Mouse (Mus musculus) limb, embryonic 12.5 days (tissue): Measurements from ENCODE around the gene Cep112. TPM values are rescaled to one million over a fixed set of nuclear protein-coding genes. Genes with fewer than 3 reads are reported as not detected.

Source experiments
- ATAC-seq: fragments of 200-750 bp; cut with Nextera tagmentation; 2 replicates; pipeline ENCODE4 v1.8.0; 2017; ENCODE audit warnings: low read depth, moderate TSS enrichment; ENCODE audit not compliant: insufficient number of reproducible peaks, insufficient read depth, low FRiP score, low TSS enrichment
- H3K27ac ChIP-seq: fragments of 300-500 bp; sonication (generic); 2 replicates; pipeline ENCODE4 v1.5.1; 2016; ENCODE audit warnings: mild to moderate bottlenecking, moderate library complexity
- H3K27me3 ChIP-seq: fragments of 300-500 bp; sonication (generic); 2 replicates; pipeline ENCODE4 v1.6.1; 2016; ENCODE audit warnings: mild to moderate bottlenecking, moderate library complexity
- H3K36me3 ChIP-seq: fragments of 300-500 bp; sonication (generic); 2 replicates; pipeline ENCODE4 v1.6.1; 2016; ENCODE audit warnings: mild to moderate bottlenecking, moderate library complexity
- H3K4me1 ChIP-seq: fragments of 300-500 bp; sonication (generic); replicated peaks from 2 replicates; pipeline ENCODE4 v1.6.1; 2016
- H3K4me2 ChIP-seq: fragments of 300-500 bp; sonication (generic); 2 replicates; pipeline ENCODE4 v1.6.1; 2016; ENCODE audit warnings: mild to moderate bottlenecking, moderate library complexity
- H3K4me3 ChIP-seq: fragments of 300-500 bp; sonication (generic); replicated peaks from 2 replicates; pipeline ENCODE4 v1.5.1; 2016; ENCODE audit warnings: mild to moderate bottlenecking
- H3K9ac ChIP-seq: fragments of 300-500 bp; sonication (generic); replicated peaks from 2 replicates; pipeline ENCODE4 v1.6.1; 2016; ENCODE audit warnings: mild to moderate bottlenecking, moderate library complexity
- H3K9me3 ChIP-seq: fragments of 300-500 bp; sonication (generic); 2 replicates; pipeline ENCODE4 v1.6.1; 2016; ENCODE audit warnings: mild to moderate bottlenecking, moderate library complexity
- WGBS: fragments of 180-500 bp; shearing (Covaris S2); methylation state at CpG from one replicate; pipeline ENCODE4 v1.1.7; 2016; 5-methylcytosine and 5-hydroxymethylcytosine counted together
- polyA plus RNA-seq: library from polyadenylated mRNA; unstranded; fragments of >200 nt; fragmentation: Nextera tagmentation; extraction: Ambion mirVana; gene quantifications from 2 replicates; pipeline ENCODE4 v1.2.1, GENCODE M21; 2016

Gene Cep112
- polyA plus RNA-seq, 1 experiment from 2014 or later = 17.8 TPM

DNA sequence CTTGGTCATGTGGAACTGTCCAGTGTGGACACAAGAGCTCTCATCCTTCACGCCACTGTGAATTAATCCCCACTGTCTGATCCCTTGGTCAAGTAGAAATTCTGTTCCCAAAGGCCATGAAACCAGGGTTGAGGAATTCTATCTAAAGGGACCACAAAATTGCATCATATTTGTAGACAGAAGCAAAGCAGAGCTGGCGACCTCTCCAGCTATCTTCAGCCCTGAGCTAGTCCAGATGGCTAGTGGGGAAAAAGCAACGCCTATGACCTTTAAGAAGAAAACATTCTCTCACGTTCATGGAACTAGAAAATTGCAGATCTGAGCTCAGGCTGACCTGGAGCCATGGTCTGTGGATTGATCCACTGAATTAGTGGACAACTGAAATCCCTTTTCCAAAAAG is 455.6 kb downstream of the Cep112 start:
- no peak overlapping the region for H3K4me3 ChIP-seq
- H3K27me3 ChIP-seq = no peaks in the 10 kb centered on the region
- peaks cover 20% of the 10 kb centered on the region for H3K4me1 ChIP-seq
- no peak for ATAC-seq
- H3K36me3 ChIP-seq = no peaks in the 10 kb centered on the region
- 78% methylated on average over 4 of the region's 4 CpGs for WGBS
- H3K9ac ChIP-seq = no peak overlapping the region
- H3K9me3 ChIP-seq = no peaks in the 10 kb centered on the region
- H3K27ac ChIP-seq = peak overlapping the region; percentile 75; the same call in 1 of the 2 replicates
- H3K4me2 ChIP-seq = no peak overlapping the region

DNA sequence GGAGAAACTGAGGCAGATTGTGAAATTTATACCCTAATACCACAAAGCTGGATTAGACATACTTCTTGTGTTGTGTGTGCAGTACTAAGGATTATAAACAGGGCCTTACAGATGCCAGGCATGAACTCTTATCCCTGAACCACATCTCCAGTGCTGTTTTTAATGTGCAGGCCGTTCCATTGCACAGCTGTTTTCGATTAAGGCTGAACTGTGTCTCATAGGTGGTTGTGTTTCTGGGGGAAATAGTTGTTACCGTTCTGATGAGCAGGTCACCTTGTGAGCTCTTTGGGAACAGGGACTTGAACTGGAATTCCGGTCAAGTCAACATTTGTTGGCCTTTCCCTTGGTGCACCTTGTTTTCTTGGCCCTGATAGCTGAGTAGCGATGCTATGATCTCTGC is 456.7 kb downstream of the Cep112 start:
- no peak overlapping the region for H3K9ac ChIP-seq
- no peak overlapping the region for H3K4me2 ChIP-seq
- H3K4me1 ChIP-seq = peaks cover 22% of the 10 kb centered on the region
- no peaks in the 10 kb centered on the region for H3K9me3 ChIP-seq
- H3K27ac ChIP-seq = peak overlapping the region; percentile 75
- H3K4me3 ChIP-seq = no peak overlapping the region
- H3K27me3 ChIP-seq = no peaks in the 10 kb centered on the region
- no peak for ATAC-seq
- WGBS = 46% methylated on average over 5 of the region's 5 CpGs
- H3K36me3 ChIP-seq = no peaks in the 10 kb centered on the region

- H3K27me3 ChIP-seq = no peaks in the 10 kb centered on the region
- ATAC-seq = no peak
- 54% methylated on average over 19 of the region's 19 CpGs for WGBS
- no peaks in the 10 kb centered on the region for H3K36me3 ChIP-seq
- H3K27ac ChIP-seq = no peak overlapping the region
- peaks cover 33% of the 10 kb centered on the region for H3K4me1 ChIP-seq
- H3K4me2 ChIP-seq = no peak overlapping the region
- no peaks in the 10 kb centered on the region for H3K9me3 ChIP-seq
- no peak overlapping the region for H3K4me3 ChIP-seq
- H3K9ac ChIP-seq = no peak overlapping the region
Observed at GRCm38 (mm10) chr11:108885276-108885896, 460.4 kb downstream of the Cep112 start.

DNA sequence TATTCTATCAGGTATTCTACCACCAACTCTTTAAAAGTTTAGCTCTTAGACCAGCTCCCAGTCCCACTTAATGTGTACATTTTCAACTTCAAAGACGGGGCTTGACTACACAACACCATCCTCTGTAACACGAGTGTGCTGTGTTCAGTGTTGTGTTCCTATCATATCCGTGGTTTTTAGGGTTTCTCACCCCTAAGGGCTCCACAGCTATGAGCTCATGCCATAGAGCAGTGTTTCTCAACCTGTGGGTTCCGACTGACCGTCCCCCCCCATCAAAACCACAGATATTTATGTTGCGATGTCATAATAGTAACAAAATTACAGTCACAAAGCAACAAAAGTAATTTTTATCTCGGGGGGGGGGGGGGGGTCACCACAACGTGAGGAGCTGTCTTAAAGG is 461.1 kb downstream of the Cep112 start:
- no peak overlapping the region for H3K4me3 ChIP-seq
- H3K27ac ChIP-seq = no peak overlapping the region
- H3K27me3 ChIP-seq = no peaks in the 10 kb centered on the region
- H3K4me2 ChIP-seq = no peak overlapping the region
- no peaks in the 10 kb centered on the region for H3K36me3 ChIP-seq
- peaks cover 35% of the 10 kb centered on the region for H3K4me1 ChIP-seq
- no peak overlapping the region for H3K9ac ChIP-seq
- ATAC-seq = no peak
- WGBS = 86% methylated on average over 8 of the region's 8 CpGs
- H3K9me3 ChIP-seq = no peaks in the 10 kb centered on the region

DNA sequence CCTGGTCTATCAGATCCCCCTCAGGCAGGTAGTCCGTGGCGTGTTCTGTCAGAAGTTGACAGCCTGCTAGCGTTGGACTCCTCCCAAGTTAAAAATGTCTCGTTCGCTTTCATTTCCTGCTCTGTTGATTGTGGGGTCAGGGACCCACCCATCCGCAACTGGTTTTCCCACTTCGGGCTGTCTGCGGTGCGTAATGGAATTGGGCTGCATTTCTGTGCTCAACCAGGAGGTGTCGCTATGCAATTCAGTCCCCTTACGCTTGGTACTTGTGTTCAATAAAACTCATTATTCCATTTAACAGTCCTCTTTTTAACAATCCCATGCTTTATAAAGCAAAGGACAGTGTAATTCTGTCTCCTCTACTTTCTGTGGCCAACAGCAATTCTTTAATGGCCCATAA is 464.1 kb downstream of the Cep112 start:
- Histone ChIP-seq H3K27me3 (no peaks in the 10 kb centered on the region), H3K9me3 (no peaks in the 10 kb centered on the region), H3K9ac (no peak overlapping the region), H3K4me3 (no peak overlapping the region), H3K36me3 (no peaks in the 10 kb centered on the region), H3K27ac (0 out of 2 replicates have a peak overlapping the region, but pooled peaks have one; percentile 98), H3K4me2 (no peak overlapping the region), H3K4me1 (peaks cover 50% of the 10 kb centered on the region)
- 53% methylated on average over 11 of the region's 11 CpGs for WGBS
- ATAC-seq = no peak

- H3K9ac ChIP-seq = no peak overlapping the region; the same call in 1 of the 2 replicates
- H3K9me3 ChIP-seq = no peaks in the 10 kb centered on the region
- no peaks in the 10 kb centered on the region for H3K27me3 ChIP-seq
- H3K4me2 ChIP-seq = peak overlapping the region; percentile 63
- peak overlapping the region; percentile 34 for H3K4me3 ChIP-seq
- no peaks in the 10 kb centered on the region for H3K36me3 ChIP-seq
- WGBS = 9% methylated on average over 16 of the region's 16 CpGs
- peak overlapping the region; percentile 98 for H3K27ac ChIP-seq
- peaks cover 52% of the 10 kb centered on the region for H3K4me1 ChIP-seq
- no peak for ATAC-seq
Observed at GRCm38 (mm10) chr11:108890544-108890943, 465.6 kb downstream of the Cep112 start.

GRCm38 (mm10) chr11:108891111-108891870 is 466.3 kb downstream of the Cep112 start:
- H3K4me1 ChIP-seq = peaks cover 50% of the 10 kb centered on the region
- WGBS = under 1% methylated on average over 17 of the region's 17 CpGs

GRCm38 (mm10) chr11:108891871-108892380 is 466.9 kb downstream of the Cep112 start:
- no peaks in the 10 kb centered on the region for H3K9me3 ChIP-seq
- 0 out of 2 replicates have a peak, but pooled peaks have one; percentile 3 for ATAC-seq
- peak overlapping the region; percentile 98 for H3K27ac ChIP-seq
- H3K27me3 ChIP-seq = no peaks in the 10 kb centered on the region; the same call in 1 of the 2 replicates
- 2% methylated on average over 21 of the region's 21 CpGs for WGBS
- H3K4me1 ChIP-seq = peaks cover 50% of the 10 kb centered on the region
- peak overlapping the region; percentile 34 for H3K4me3 ChIP-seq
- no peaks in the 10 kb centered on the region for H3K36me3 ChIP-seq
- peak overlapping the region; percentile 63 for H3K4me2 ChIP-seq
- H3K9ac ChIP-seq = peak overlapping the region; percentile 44

More at GRCm38 (mm10) chr11:108891111-108891870, 466.3 kb downstream of the Cep112 start:
- no peaks in the 10 kb centered on the region for H3K9me3 ChIP-seq
- no peaks in the 10 kb centered on the region; the same call in 1 of the 2 replicates for H3K27me3 ChIP-seq
- peak overlapping the region; percentile 34 for H3K4me3 ChIP-seq
- H3K4me2 ChIP-seq = peak overlapping the region; percentile 63
- H3K36me3 ChIP-seq = no peaks in the 10 kb centered on the region
- peak overlapping the region; percentile 98 for H3K27ac ChIP-seq
- peak overlapping the region; percentile 44 for H3K9ac ChIP-seq
- ATAC-seq = peak; percentile 84

GRCm38 (mm10) chr11:108892406-108892805 is 467.4 kb downstream of the Cep112 start:
- Histone ChIP-seq H3K27me3 (no peaks in the 10 kb centered on the region; the same call in 1 of the 2 replicates), H3K27ac (no peak overlapping the region), H3K9me3 (no peaks in the 10 kb centered on the region), H3K4me1 (peaks cover 50% of the 10 kb centered on the region), H3K36me3 (no peaks in the 10 kb centered on the region), H3K4me3 (no peak overlapping the region), H3K4me2 (peak overlapping the region; percentile 63), H3K9ac (no peak overlapping the region)
- WGBS = 2% methylated on average over 7 of the region's 7 CpGs
- ATAC-seq = no peak

DNA sequence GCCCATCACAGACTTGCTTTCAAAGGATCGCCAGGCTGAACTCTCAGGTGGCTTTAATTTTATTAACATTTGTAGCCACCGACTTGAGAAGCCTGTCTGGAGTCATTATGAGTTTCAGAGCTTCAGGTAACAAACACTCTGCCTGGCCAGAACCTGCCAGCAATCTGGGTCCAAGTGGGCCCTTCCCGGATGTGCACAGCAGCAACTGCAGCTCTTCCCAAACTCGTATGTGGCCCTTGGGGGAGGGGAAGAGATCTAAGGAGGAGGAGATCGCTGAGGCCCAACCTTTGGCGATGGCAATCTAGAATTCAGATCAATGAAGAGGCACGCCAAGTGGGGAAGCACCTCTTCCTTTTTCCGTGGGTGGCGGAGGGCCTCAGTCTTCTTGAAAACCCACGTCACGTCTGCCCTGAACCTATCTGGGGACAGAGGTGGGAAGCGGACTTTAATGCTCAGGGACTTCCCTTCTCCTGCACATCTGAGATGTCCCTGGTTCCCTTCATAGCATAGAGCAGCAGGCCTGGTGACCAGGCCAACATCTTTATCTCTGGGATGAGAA is 468.3 kb downstream of the Cep112 start:
- no peaks in the 10 kb centered on the region for H3K36me3 ChIP-seq
- no peak for ATAC-seq
- H3K9me3 ChIP-seq = no peaks in the 10 kb centered on the region
- H3K27ac ChIP-seq = no peak overlapping the region
- no peak overlapping the region for H3K4me3 ChIP-seq
- H3K9ac ChIP-seq = no peak overlapping the region
- peaks cover 50% of the 10 kb centered on the region for H3K4me1 ChIP-seq
- WGBS = 23% methylated on average over 12 of the region's 12 CpGs
- H3K4me2 ChIP-seq = peak overlapping the region; percentile 63; the same call in 1 of the 2 replicates
- no peaks in the 10 kb centered on the region; the same call in 1 of the 2 replicates for H3K27me3 ChIP-seq
